Mouse (Mus musculus) midbrain, postnatal 0 days (tissue): ENCODE results near the gene Vmn1r55. TPM values are rescaled to one million over a fixed set of nuclear protein-coding genes. Genes with fewer than 3 reads are reported as not detected.
"Not testable (repeated sequence)": the region's sequence is repeated elsewhere in the genome, so short reads cannot be mapped to it uniquely, and the experiment has no call there.

Source experiments
- ATAC-seq: fragments of 200-750 bp; cut with Nextera tagmentation; 2 replicates; pipeline ENCODE4 v1.8.0; 2017; ENCODE audit warnings: moderate number of reproducible peaks, mild to moderate bottlenecking, moderate TSS enrichment, moderate library complexity; ENCODE audit not compliant: low FRiP score
- DNase-seq: peaks from one replicate; pipeline ENCODE4 v3.0.0-alpha.2; 2015; ENCODE audit warnings: low spot score
- H3K27ac ChIP-seq: fragments of 300-500 bp; sonication (generic); 2 replicates; pipeline ENCODE4 v1.5.1; 2014; ENCODE audit warnings: low read depth, mild to moderate bottlenecking, low read length, mixed read lengths
- H3K27me3 ChIP-seq: fragments of 300-500 bp; sonication (generic); 2 replicates; pipeline ENCODE4 v1.6.1; 2014; ENCODE audit warnings: low read length, control low read depth, mixed read lengths; ENCODE audit not compliant: insufficient read depth
- H3K36me3 ChIP-seq: fragments of 300-500 bp; sonication (generic); 2 replicates; pipeline ENCODE4 v1.6.1; 2014; ENCODE audit warnings: low read length, control low read depth, mixed read lengths; ENCODE audit not compliant: insufficient read depth
- H3K4me1 ChIP-seq: fragments of 300-500 bp; sonication (generic); 2 replicates; pipeline ENCODE4 v1.6.1; 2014; ENCODE audit warnings: mild to moderate bottlenecking, control low read depth, antibody characterized with exemption, low read length, mixed read lengths; ENCODE audit not compliant: insufficient read depth
- H3K4me2 ChIP-seq: fragments of 300-500 bp; sonication (generic); 2 replicates; pipeline ENCODE4 v1.6.1; 2014; ENCODE audit warnings: low read depth, mild to moderate bottlenecking, low read length, mixed read lengths; ENCODE audit not compliant: poor library complexity, severe bottlenecking
- H3K4me3 ChIP-seq: fragments of 300-500 bp; sonication (generic); 2 replicates; pipeline ENCODE4 v1.5.1; 2014; ENCODE audit warnings: low read depth, mild to moderate bottlenecking, low read length, moderate library complexity
- H3K9ac ChIP-seq: fragments of 300-500 bp; sonication (generic); replicated peaks from 2 replicates; pipeline ENCODE4 v1.6.1; 2014; ENCODE audit warnings: mild to moderate bottlenecking, low read length, moderate library complexity, mixed read lengths; ENCODE audit not compliant: poor library complexity, severe bottlenecking
- H3K9me3 ChIP-seq: fragments of 300-500 bp; sonication (generic); 2 replicates; pipeline ENCODE4 v1.6.1; 2016; ENCODE audit warnings: low read length, control low read depth
- CTCF ChIP-seq: IDR thresholded peaks from 2 replicates; pipeline ENCODE4 v1.5.1; 2016; ENCODE audit warnings: antibody characterized with exemption, mild to moderate bottlenecking
- WGBS: fragments of 180-500 bp; shearing (Covaris S2); extraction: QIAGEN DNeasy Blood & Tissue Kit; methylation state at CpG from one replicate; pipeline ENCODE4 v1.1.7; 2014; 5-methylcytosine and 5-hydroxymethylcytosine counted together
- polyA plus RNA-seq: library from polyadenylated mRNA; unstranded; fragments of >200 nt; fragmentation: Nextera tagmentation; extraction: Ambion mirVana; gene quantifications from 2 replicates; pipeline ENCODE4 v1.2.1, GENCODE M21; 2015
- total RNA-seq: library from RNA; depleted of rRNA; stranded (reverse); fragments of >200 nt; gene quantifications from 2 replicates; pipeline ENCODE4 v1.2.3, GENCODE M21; 2014

Gene Vmn1r55
- total and polyA plus RNA-seq, 2 experiments from 2014 or later, result not detected

DNA sequence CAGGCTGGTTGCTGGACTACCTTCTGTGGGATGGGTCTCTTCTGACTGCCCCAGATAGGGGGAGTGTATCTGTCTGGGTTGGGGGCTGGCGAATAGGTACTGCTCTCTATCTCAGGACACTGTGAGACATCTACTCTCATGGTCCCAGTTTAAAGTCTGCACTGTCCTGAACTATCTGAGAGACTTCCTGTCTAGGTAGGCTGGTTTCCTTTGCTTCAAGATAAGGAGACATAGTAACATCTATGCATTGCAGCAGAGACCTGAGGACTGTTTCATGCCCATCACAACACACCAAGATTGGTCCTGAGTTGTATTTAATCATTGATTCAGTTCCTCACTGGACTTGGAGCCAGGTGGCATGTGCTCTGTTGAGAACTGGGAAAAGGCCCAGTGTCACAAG is 64.0 kb downstream of the Vmn1r55 start:
- no peak for TF ChIP-seq CTCF
- Histone ChIP-seq H3K27me3 (no peaks in the 10 kb centered on the region), H3K4me3 (no peak overlapping the region), H3K9me3 (no peaks in the 10 kb centered on the region), H3K27ac (no peak overlapping the region), H3K36me3 (peaks cover 17% of the 10 kb centered on the region), H3K9ac (no peak overlapping the region), H3K4me1 (0 out of 2 replicates have a peak, but pooled peaks cover 7% of the 10 kb centered on the region), H3K4me2 (no peak overlapping the region)
- WGBS, result 91% methylated on average over 1 of the region's 1 CpGs
- no peak for DNase-seq
- ATAC-seq, result no peak

DNA sequence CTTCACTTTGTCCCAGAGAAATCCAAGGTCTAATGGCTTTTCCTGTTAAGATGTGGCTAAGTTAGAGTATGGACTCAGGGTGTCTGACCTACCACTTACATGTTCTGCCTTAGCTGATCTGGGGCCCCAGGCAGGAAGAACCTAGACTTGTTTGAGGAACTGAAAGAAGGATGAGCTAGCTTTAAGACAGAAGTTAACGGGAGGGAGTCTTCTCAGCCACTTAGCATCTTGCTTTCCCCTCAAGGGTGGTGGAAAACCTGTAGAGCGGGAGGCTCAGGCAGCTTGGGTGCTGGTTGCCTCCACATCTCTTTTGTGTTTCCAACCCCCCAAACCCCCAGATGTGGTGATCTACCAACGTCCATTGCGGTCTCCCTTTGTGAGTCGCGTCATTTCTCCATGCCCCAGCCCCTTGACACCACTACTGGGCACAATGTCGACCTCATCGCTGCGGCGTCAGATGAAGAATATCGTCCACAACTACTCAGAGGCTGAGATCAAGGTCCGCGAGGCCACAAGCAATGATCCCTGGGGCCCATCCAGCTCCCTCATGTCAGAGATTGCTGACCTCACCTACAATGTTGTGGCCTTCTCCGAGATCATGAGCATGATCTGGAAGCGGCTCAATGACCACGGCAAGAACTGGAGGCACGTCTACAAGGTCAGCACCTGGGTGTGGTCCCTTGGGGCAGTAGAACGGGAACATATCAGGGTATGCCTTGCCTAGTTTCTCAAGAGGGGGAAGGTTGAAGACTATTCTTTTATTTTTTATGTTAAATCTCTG is 66.0 kb downstream of the Vmn1r55 start:
- WGBS, result 94% methylated on average over 18 of the region's 18 CpGs
- peaks cover 22% of the 10 kb centered on the region for H3K36me3 ChIP-seq
- ATAC-seq (no peak), DNase-seq (no peak)
- H3K9me3 ChIP-seq, result no peaks in the 10 kb centered on the region
- no peak overlapping the region for H3K4me2 ChIP-seq
- no peak for TF ChIP-seq CTCF
- no peak overlapping the region for H3K4me3 ChIP-seq
- H3K9ac ChIP-seq, result no peak overlapping the region
- no peak overlapping the region for H3K27ac ChIP-seq
- 0 out of 2 replicates have a peak, but pooled peaks cover 7% of the 10 kb centered on the region for H3K4me1 ChIP-seq
- no peaks in the 10 kb centered on the region for H3K27me3 ChIP-seq

DNA sequence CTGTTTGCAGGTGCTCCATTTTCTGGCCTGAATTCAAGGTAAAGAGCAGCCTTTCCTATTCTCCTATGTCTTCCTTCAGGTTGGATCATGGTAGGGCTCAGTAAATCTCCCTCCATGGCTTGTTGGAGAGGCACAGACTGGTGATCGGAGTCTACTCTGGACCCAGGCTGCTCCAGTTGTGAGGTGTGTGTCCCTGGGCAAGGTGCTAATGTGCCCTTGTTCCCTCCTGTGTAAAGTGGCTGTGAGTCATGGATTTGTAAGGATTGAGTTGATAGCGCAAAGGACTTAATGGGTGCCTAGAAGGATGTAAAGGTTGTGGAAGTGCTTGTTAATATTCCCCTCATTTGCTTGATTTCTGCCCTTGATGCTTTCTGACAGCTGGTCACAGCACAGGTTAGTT is 67.5 kb downstream of the Vmn1r55 start:
- WGBS, result 96% methylated on average over 2 of the region's 2 CpGs
- no peaks in the 10 kb centered on the region for H3K27me3 ChIP-seq
- ATAC-seq (no peak), DNase-seq (no peak)
- peaks cover 33% of the 10 kb centered on the region for H3K36me3 ChIP-seq
- 0 out of 2 replicates have a peak, but pooled peaks cover 7% of the 10 kb centered on the region for H3K4me1 ChIP-seq
- H3K4me3 ChIP-seq, result no peak overlapping the region
- no peak for TF ChIP-seq CTCF
- H3K27ac ChIP-seq, result no peak overlapping the region
- H3K4me2 ChIP-seq, result peak overlapping the region; percentile 91
- no peak overlapping the region for H3K9ac ChIP-seq
- no peaks in the 10 kb centered on the region for H3K9me3 ChIP-seq

DNA sequence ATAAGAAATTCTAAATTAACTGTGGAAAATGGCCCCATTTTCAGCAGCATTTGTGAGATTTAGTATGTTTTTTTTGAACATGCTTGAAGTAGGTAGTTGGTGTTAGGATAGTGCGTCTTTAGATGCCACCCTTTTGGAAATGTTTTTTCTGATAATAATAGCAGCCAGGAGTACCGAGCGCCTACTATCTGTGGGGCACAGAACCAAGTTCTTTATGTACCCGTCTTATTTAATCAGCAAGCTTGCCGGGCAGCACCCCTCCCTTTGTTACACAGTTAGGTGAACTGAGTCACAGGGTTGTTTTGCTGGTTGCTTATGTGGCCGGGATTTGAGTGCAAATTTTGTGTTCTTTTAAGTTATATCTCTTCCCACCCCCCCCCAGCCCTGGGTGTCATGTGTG is 68.2 kb downstream of the Vmn1r55 start:
- DNase-seq (no peak), ATAC-seq (no peak)
- Histone ChIP-seq H3K27ac (no peak overlapping the region), H3K4me3 (peak overlapping the region; percentile 99), H3K4me2 (peak overlapping the region; percentile 91), H3K36me3 (peaks cover 36% of the 10 kb centered on the region), H3K9me3 (no peaks in the 10 kb centered on the region), H3K4me1 (0 out of 2 replicates have a peak, but pooled peaks cover 7% of the 10 kb centered on the region), H3K27me3 (no peaks in the 10 kb centered on the region), H3K9ac (peak overlapping the region; percentile 97)
- TF ChIP-seq CTCF, result no peak
- WGBS, result 67% methylated on average over 6 of the region's 6 CpGs

DNA sequence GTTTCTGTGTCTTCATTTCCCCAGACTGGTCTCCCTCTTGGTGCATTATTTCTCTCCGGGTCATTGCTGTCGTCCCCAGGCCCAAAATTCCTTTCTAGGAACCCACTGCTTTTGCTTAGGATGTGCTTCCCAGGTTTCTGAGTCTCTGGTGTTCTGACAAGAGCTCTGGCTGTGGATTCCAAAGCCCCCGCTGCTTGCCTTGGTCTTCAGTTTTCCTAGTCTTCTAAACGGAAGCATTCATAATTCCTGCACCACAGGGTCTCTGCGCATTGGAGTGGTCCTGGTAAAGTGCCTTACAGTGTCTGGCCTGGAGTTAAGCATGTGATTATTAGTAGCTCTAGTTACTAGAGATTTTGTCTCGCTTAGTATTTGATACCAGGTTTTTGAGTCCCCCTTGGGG is 68.7 kb downstream of the Vmn1r55 start:
- no peaks in the 10 kb centered on the region for H3K9me3 ChIP-seq
- H3K4me1 ChIP-seq, result 0 out of 2 replicates have a peak, but pooled peaks cover 7% of the 10 kb centered on the region
- peak overlapping the region; percentile 97 for H3K9ac ChIP-seq
- no peaks in the 10 kb centered on the region for H3K27me3 ChIP-seq
- peak overlapping the region; percentile 91 for H3K27ac ChIP-seq
- WGBS, result 14% methylated on average over 6 of the region's 6 CpGs
- no peak for TF ChIP-seq CTCF
- peak overlapping the region; percentile 99 for H3K4me3 ChIP-seq
- ATAC-seq, result no peak
- DNase-seq, result no peak
- H3K36me3 ChIP-seq, result peaks cover 38% of the 10 kb centered on the region
- H3K4me2 ChIP-seq, result peak overlapping the region; percentile 91

DNA sequence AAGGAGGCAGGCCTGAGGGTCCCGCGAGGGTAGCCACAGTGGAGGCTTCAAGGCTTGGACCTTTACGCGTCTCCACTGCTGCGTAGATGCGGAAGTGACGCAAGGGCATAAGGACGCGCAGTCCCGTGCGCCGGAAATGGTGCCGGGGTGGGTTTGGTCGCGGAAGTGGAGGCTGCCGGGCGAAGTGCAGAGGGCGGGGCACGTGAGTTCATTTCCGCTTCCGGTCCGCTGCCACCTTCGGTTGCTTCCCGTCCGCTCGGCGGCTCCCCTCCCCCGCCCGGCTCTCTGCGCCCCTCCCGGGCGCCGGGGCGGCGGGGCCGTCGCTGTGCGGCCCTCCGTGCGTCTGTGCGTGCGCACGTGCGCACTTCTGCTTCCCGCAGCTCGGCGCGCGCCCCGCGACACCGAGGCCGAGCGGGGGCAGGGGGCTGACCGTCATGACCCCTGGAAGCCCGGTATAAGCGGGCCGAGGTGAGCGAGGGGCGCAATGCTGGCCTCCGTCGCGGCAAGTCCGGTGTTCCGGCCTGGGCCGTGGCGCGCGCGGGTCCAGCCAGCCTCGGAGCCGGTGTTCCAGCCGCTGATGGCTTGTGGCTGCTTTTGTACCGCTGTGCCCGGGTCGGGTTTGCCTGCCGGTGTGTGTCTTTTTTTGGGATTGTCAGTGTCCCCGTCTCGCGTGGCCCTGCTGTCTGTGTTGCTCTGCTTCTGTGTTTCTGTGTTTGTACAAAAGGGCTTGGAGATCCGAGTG is 69.3 kb downstream of the Vmn1r55 start, which contains the start of gene Epn1:
TSS of gene Epn1 (plus strand) at position 226 of the 742 bp plus-strand sequence.
- Histone ChIP-seq H3K9me3 (no peaks in the 10 kb centered on the region), H3K36me3 (peaks cover 36% of the 10 kb centered on the region), H3K4me3 (peak within 1 kb of the TSS; percentile 99), H3K9ac (peak within 1 kb of the TSS; percentile 97), H3K4me2 (peak within 1 kb of the TSS; percentile 91), H3K27me3 (no peaks in the 10 kb centered on the region), H3K4me1 (0 out of 2 replicates have a peak, but pooled peaks cover 7% of the 10 kb centered on the region), H3K27ac (peak within 1 kb of the TSS; percentile 91)
- WGBS, result under 1% methylated on average over 77 of the region's 81 CpGs
- DNase-seq (peak; percentile 98), ATAC-seq (peak; percentile 98)
- no peak for TF ChIP-seq CTCF

DNA sequence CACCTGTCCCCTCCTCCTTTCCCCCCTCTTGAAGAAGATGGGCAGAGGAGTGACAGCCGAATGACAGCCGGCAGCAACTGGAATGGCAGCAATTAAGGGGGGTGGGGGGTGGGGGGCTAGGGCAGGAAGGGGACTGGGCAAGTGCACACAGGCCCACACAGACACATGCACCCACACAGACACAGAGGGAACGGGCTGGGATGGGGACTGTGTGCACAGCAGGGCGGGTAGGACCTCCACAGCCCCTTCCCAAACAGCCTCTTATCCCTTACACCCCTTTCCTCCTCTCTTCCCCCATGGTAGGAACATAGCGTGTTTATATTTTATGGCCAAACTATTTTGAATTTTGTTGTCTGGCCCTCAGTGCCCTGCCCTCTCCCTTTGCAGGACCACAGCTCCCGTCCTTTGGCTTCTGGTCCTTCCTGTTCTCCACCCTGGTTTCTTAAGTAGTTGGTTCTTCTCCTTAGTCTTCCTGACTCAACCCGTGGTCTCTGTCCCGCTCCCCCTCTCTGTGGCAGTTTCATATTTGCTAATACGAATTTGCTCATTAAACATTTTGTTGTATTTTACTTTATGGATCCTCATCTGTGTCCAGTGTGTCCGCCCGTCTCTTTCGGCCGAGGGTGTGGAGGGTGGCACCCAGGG is 70.0 kb downstream of the Vmn1r55 start:
- 49% methylated on average over 10 of the region's 13 CpGs for WGBS
- H3K4me1 ChIP-seq, H3K9me3 ChIP-seq, H3K27me3 ChIP-seq, DNase-seq: not testable (repeated sequence)
- peaks cover 41% of the 10 kb centered on the region for H3K36me3 ChIP-seq
- H3K27ac ChIP-seq, result peak overlapping the region; percentile 91; the same call in 1 of the 2 replicates
- 0 out of 2 replicates have a peak overlapping the region, but pooled peaks have one; percentile 48 for H3K9ac ChIP-seq
- H3K4me2 ChIP-seq, result peak overlapping the region; percentile 91
- ATAC-seq, result peak; percentile 29
- H3K4me3 ChIP-seq, result peak overlapping the region; percentile 99
